Mouse (Mus musculus) spleen, adult 2 months (tissue): ENCODE results near the gene Slc45a3. TPM values are rescaled to one million over a fixed set of nuclear protein-coding genes. Genes with fewer than 3 reads are reported as not detected.
A peak's percentile ranks its signal among the peaks of the same experiment; 100 is the strongest.

Source experiments
- DNase-seq, 2 experiments: peaks; one replicate each; pipeline versions ENCODE4 v3.0.0 to v3.0.0-alpha.2; 2012 to 2021; ENCODE audit warnings: low spot score in 2 of 2, low read depth in 1 of 2
- H3K27ac ChIP-seq: fragments of 200-500 bp; 2 replicates; pipeline ENCODE4 v1.5.1; 2012; ENCODE audit warnings: low read length, inconsistent platforms; ENCODE audit not compliant: insufficient read depth
- H3K27me3 ChIP-seq: fragments of 200-500 bp; 2 replicates; pipeline ENCODE4 v1.6.1; 2012; ENCODE audit warnings: mild to moderate bottlenecking, moderate library complexity, low read length, inconsistent platforms; ENCODE audit not compliant: control insufficient read depth, insufficient read depth
- H3K36me3 ChIP-seq: fragments of 200-500 bp; 2 replicates; pipeline ENCODE4 v1.6.1; 2012; ENCODE audit warnings: mild to moderate bottlenecking, low read length, inconsistent platforms; ENCODE audit not compliant: control insufficient read depth, insufficient read depth
- H3K4me1 ChIP-seq: fragments of 200-500 bp; 2 replicates; pipeline ENCODE4 v1.6.1; 2011; ENCODE audit warnings: inconsistent platforms; ENCODE audit not compliant: control insufficient read depth, insufficient read depth, insufficient read length
- H3K4me3 ChIP-seq: fragments of 200-500 bp; 2 replicates; pipeline ENCODE4 v1.5.1; 2011; ENCODE audit warnings: mild to moderate bottlenecking, inconsistent platforms; ENCODE audit not compliant: insufficient read depth, insufficient read length; ENCODE audit errors: extremely low read depth
- CTCF ChIP-seq: fragments of 200-500 bp; IDR thresholded peaks from 2 replicates; pipeline ENCODE4 v1.5.1; 2011; ENCODE audit warnings: mild to moderate bottlenecking, inconsistent platforms; ENCODE audit not compliant: insufficient read depth, insufficient read length, insufficient replicate concordance; ENCODE audit errors: extremely low read depth
- POLR2A ChIP-seq: fragments of 200-500 bp; IDR thresholded peaks from 2 replicates; pipeline ENCODE4 v1.6.1; 2011; ENCODE audit warnings: low read depth, low read length, inconsistent platforms
- WGBS: fragments of 180-500 bp; shearing (Covaris S2); methylation state at CpG from one replicate; pipeline ENCODE4 v1.1.7; 2018; 5-methylcytosine and 5-hydroxymethylcytosine counted together
- polyA plus RNA-seq: library from polyadenylated mRNA; depleted of rRNA; stranded (reverse); fragments of >200 nt; gene quantifications from 2 replicates; pipeline ENCODE4 v1.2.3, GENCODE M21; 2012

The Slc45a3 gene
- polyA plus RNA-seq, 1 experiment: 23.9 TPM

- WGBS: 51% methylated on average over 12 of the region's 12 CpGs
- H3K4me3 ChIP-seq: no peak overlapping the region
- no peak overlapping the region for H3K27ac ChIP-seq
- no peak for DNase-seq
- TF ChIP-seq CTCF: no peak
- no peak for TF ChIP-seq POLR2A
- H3K36me3 ChIP-seq: no peaks in the 10 kb centered on the region
- H3K27me3 ChIP-seq: no peaks in the 10 kb centered on the region
- H3K4me1 ChIP-seq: no peaks in the 10 kb centered on the region
These were observed 8.4 kb upstream of the Slc45a3 start for GRCm38 (mm10) chr1:131954242-131954865.

GRCm38 (mm10) chr1:131955131-131955757 lies 7.5 kb upstream of the Slc45a3 start:
- 72% methylated on average over 3 of the region's 3 CpGs for WGBS
- TF ChIP-seq CTCF (no peak), POLR2A (no peak)

GRCm38 (mm10) chr1:131957416-131957815 lies 5.4 kb upstream of the Slc45a3 start:
- TF ChIP-seq POLR2A (no peak), CTCF (no peak)
- Histone ChIP-seq H3K27ac (no peak overlapping the region), H3K27me3 (peaks cover 3% of the 10 kb centered on the region; the same call in 1 of the 2 replicates), H3K4me3 (no peak overlapping the region), H3K4me1 (no peaks in the 10 kb centered on the region), H3K36me3 (no peaks in the 10 kb centered on the region)
- no peak for DNase-seq
- 75% methylated on average over 5 of the region's 5 CpGs for WGBS

More at GRCm38 (mm10) chr1:131955131-131955757, 7.5 kb upstream of the Slc45a3 start:
- no peaks in the 10 kb centered on the region for H3K27me3 ChIP-seq
- DNase-seq: no peak
- H3K36me3 ChIP-seq: no peaks in the 10 kb centered on the region
- H3K27ac ChIP-seq: no peak overlapping the region
- no peaks in the 10 kb centered on the region for H3K4me1 ChIP-seq
- no peak overlapping the region for H3K4me3 ChIP-seq

GRCm38 (mm10) chr1:131961004-131961403 lies 1.8 kb upstream of the Slc45a3 start:
- Histone ChIP-seq H3K27ac (no peak overlapping the region), H3K27me3 (peaks cover 12% of the 10 kb centered on the region), H3K36me3 (no peaks in the 10 kb centered on the region), H3K4me3 (no peak overlapping the region), H3K4me1 (peaks cover 2% of the 10 kb centered on the region)
- 85% methylated on average over 2 of the region's 2 CpGs for WGBS
- DNase-seq: no peak
- TF ChIP-seq CTCF (no peak), POLR2A (no peak)

- Histone ChIP-seq H3K36me3 (no peaks in the 10 kb centered on the region), H3K27me3 (peaks cover 12% of the 10 kb centered on the region), H3K4me1 (peaks cover 2% of the 10 kb centered on the region), H3K27ac (peak overlapping the region; percentile 33), H3K4me3 (peak overlapping the region; percentile 41)
- no peak for DNase-seq
- TF ChIP-seq POLR2A (no peak), CTCF (no peak)
- 1% methylated on average over 76 of the region's 76 CpGs for WGBS
These were observed 551 bp downstream of the Slc45a3 start for GRCm38 (mm10) chr1:131963085-131963951.

DNA sequence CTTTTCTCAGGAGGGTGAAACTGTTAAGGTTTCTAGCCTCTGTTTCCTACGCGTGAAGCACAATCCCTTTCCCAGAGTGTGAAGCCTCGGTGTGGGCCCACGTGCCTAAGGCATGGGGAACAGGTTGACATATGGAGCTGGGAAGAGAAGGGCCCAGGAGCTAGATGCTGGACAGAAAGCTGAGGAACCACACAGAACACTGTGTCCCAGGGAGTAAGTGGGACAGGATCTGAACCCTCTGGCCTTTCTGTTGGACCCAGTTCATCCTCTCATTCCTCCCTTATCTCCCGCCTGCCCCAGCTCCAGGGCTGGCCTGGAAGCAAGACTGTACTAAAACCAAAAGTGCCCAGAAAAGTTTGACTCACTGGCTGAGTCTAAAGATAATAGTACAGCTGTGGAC lies 1.3 kb downstream of the Slc45a3 start:
- peaks cover 2% of the 10 kb centered on the region for H3K4me1 ChIP-seq
- 57% methylated on average over 5 of the region's 5 CpGs for WGBS
- no peak for DNase-seq
- H3K36me3 ChIP-seq: no peaks in the 10 kb centered on the region
- H3K27ac ChIP-seq: peak overlapping the region; percentile 10; the same call in 1 of the 2 replicates
- H3K27me3 ChIP-seq: peaks cover 12% of the 10 kb centered on the region
- no peak for TF ChIP-seq CTCF
- TF ChIP-seq POLR2A: no peak
- no peak overlapping the region for H3K4me3 ChIP-seq
